Mouse (Mus musculus) midbrain, embryonic 12.5 days (tissue): ENCODE measurements around the gene Slc35b4. TPM values are rescaled to one million over a fixed set of nuclear protein-coding genes. Genes with fewer than 3 reads are reported as not detected.

Source experiments
- ATAC-seq: fragments of 200-750 bp; cut with Nextera tagmentation; 2 replicates; pipeline ENCODE4 v1.8.0; 2017; ENCODE audit warnings: low read depth, moderate TSS enrichment, moderate library complexity; ENCODE audit not compliant: low FRiP score
- H3K27ac ChIP-seq: fragments of 300-500 bp; sonication (generic); replicated peaks from 2 replicates; pipeline ENCODE4 v1.5.1; 2016; ENCODE audit warnings: mild to moderate bottlenecking
- H3K27me3 ChIP-seq: fragments of 300-500 bp; sonication (generic); 2 replicates; pipeline ENCODE4 v1.6.1; 2016; ENCODE audit warnings: mild to moderate bottlenecking
- H3K36me3 ChIP-seq: fragments of 300-500 bp; sonication (generic); 2 replicates; pipeline ENCODE4 v1.6.1; 2016
- H3K4me1 ChIP-seq: fragments of 300-500 bp; sonication (generic); 2 replicates; pipeline ENCODE4 v1.6.1; 2016
- H3K4me2 ChIP-seq: fragments of 300-500 bp; sonication (generic); replicated peaks from 2 replicates; pipeline ENCODE4 v1.6.1; 2016; ENCODE audit warnings: mild to moderate bottlenecking, moderate library complexity
- H3K4me3 ChIP-seq: fragments of 300-500 bp; sonication (generic); 2 replicates; pipeline ENCODE4 v1.5.1; 2016; ENCODE audit warnings: mild to moderate bottlenecking
- H3K9ac ChIP-seq: fragments of 300-500 bp; sonication (generic); replicated peaks from 2 replicates; pipeline ENCODE4 v1.6.1; 2016; ENCODE audit warnings: mild to moderate bottlenecking, moderate library complexity
- H3K9me3 ChIP-seq: fragments of 300-500 bp; sonication (generic); 2 replicates; pipeline ENCODE4 v1.6.1; 2016; ENCODE audit warnings: mild to moderate bottlenecking
- WGBS: fragments of 180-500 bp; shearing (Covaris S2); methylation state at CpG from one replicate; pipeline ENCODE4 v1.1.7; 2016; 5-methylcytosine and 5-hydroxymethylcytosine counted together
- polyA plus RNA-seq: library from polyadenylated mRNA; unstranded; fragments of >200 nt; fragmentation: Nextera tagmentation; extraction: Ambion mirVana; gene quantifications from 2 replicates; pipeline ENCODE4 v1.2.1, GENCODE M21; 2016

Gene Slc35b4
- polyA plus RNA-seq: 42.9 and 46.0 TPM in 2 replicates

- ATAC-seq: peak; percentile 100
- no peaks in the 10 kb centered on the region for H3K9me3 ChIP-seq
- H3K4me3 ChIP-seq: peak within 1 kb of the TSS; percentile 59
- H3K9ac ChIP-seq: peak within 1 kb of the TSS; percentile 63
- H3K36me3 ChIP-seq: no peaks in the 10 kb centered on the region
- under 1% methylated on average over 29 of the region's 29 CpGs for WGBS
- peaks cover 10% of the 10 kb centered on the region for H3K4me1 ChIP-seq
- peak within 1 kb of the TSS; percentile 60 for H3K4me2 ChIP-seq
- peak within 1 kb of the TSS; percentile 65 for H3K27ac ChIP-seq
- H3K27me3 ChIP-seq: no peaks in the 10 kb centered on the region
Measured at GRCm38 (mm10) chr6:34176864-34177247, at the start of gene Slc35b4. TSS of gene Slc35b4 (minus strand) at chr6:34177111.

GRCm38 (mm10) chr6:34225004-34225599, 48.2 kb upstream of the Slc35b4 start:
- whole genome bisulfite sequencing: 98% methylated on average over 3 of the region's 3 CpGs
- no peaks in the 10 kb centered on the region for H3K4me1 ChIP-seq

GRCm38 (mm10) chr6:34216450-34217319, 39.8 kb upstream of the Slc35b4 start:
- no peak overlapping the region for H3K4me2 ChIP-seq
- H3K9me3 ChIP-seq: no peaks in the 10 kb centered on the region
- no peaks in the 10 kb centered on the region for H3K4me1 ChIP-seq
- no peak overlapping the region for H3K4me3 ChIP-seq
- H3K36me3 ChIP-seq: no peaks in the 10 kb centered on the region
- 60% methylated on average over 9 of the region's 9 CpGs for WGBS
- H3K27ac ChIP-seq: no peak overlapping the region
- no peak for ATAC-seq
- H3K27me3 ChIP-seq: no peaks in the 10 kb centered on the region
- H3K9ac ChIP-seq: no peak overlapping the region

More at GRCm38 (mm10) chr6:34225004-34225599, 48.2 kb upstream of the Slc35b4 start:
- Histone ChIP-seq H3K4me2 (no peak overlapping the region), H3K36me3 (no peaks in the 10 kb centered on the region), H3K9ac (no peak overlapping the region), H3K27ac (no peak overlapping the region), H3K27me3 (0 out of 2 replicates have a peak, but pooled peaks cover 3% of the 10 kb centered on the region), H3K9me3 (peaks cover 8% of the 10 kb centered on the region), H3K4me3 (no peak overlapping the region)
- no peak for ATAC-seq

GRCm38 (mm10) chr6:34205754-34206153, 28.8 kb upstream of the Slc35b4 start:
- no peak for ATAC-seq
- 84% methylated on average over 3 of the region's 3 CpGs for WGBS
- no peaks in the 10 kb centered on the region for H3K9me3 ChIP-seq

GRCm38 (mm10) chr6:34204971-34205572, 28.2 kb upstream of the Slc35b4 start:
- H3K4me1 ChIP-seq: no peaks in the 10 kb centered on the region
- no peak overlapping the region for H3K9ac ChIP-seq
- no peak overlapping the region for H3K4me2 ChIP-seq
- WGBS: 76% methylated on average over 8 of the region's 8 CpGs
- H3K36me3 ChIP-seq: no peaks in the 10 kb centered on the region
- ATAC-seq: no peak
- no peaks in the 10 kb centered on the region for H3K9me3 ChIP-seq
- H3K27me3 ChIP-seq: no peaks in the 10 kb centered on the region
- H3K27ac ChIP-seq: no peak overlapping the region
- no peak overlapping the region for H3K4me3 ChIP-seq

More at GRCm38 (mm10) chr6:34205754-34206153, 28.8 kb upstream of the Slc35b4 start:
- no peaks in the 10 kb centered on the region for H3K36me3 ChIP-seq
- H3K4me3 ChIP-seq: no peak overlapping the region
- no peak overlapping the region for H3K4me2 ChIP-seq
- no peaks in the 10 kb centered on the region for H3K27me3 ChIP-seq
- H3K4me1 ChIP-seq: no peaks in the 10 kb centered on the region
- H3K27ac ChIP-seq: no peak overlapping the region
- no peak overlapping the region for H3K9ac ChIP-seq

- Histone ChIP-seq H3K9me3 (no peaks in the 10 kb centered on the region), H3K4me2 (no peak overlapping the region), H3K36me3 (no peaks in the 10 kb centered on the region), H3K4me3 (no peak overlapping the region), H3K4me1 (no peaks in the 10 kb centered on the region), H3K27me3 (no peaks in the 10 kb centered on the region), H3K9ac (no peak overlapping the region), H3K27ac (no peak overlapping the region)
- ATAC-seq: no peak
- 50% methylated on average over 7 of the region's 7 CpGs for WGBS
Measured at GRCm38 (mm10) chr6:34203503-34203902, 26.6 kb upstream of the Slc35b4 start.

- H3K4me2 ChIP-seq: no peak overlapping the region
- H3K27me3 ChIP-seq: no peaks in the 10 kb centered on the region
- H3K4me1 ChIP-seq: no peaks in the 10 kb centered on the region
- no peaks in the 10 kb centered on the region for H3K9me3 ChIP-seq
- H3K27ac ChIP-seq: peak overlapping the region; percentile 40; the same call in 1 of the 2 replicates
- H3K36me3 ChIP-seq: no peaks in the 10 kb centered on the region
- no peak overlapping the region for H3K9ac ChIP-seq
- no peak overlapping the region for H3K4me3 ChIP-seq
- no peak for ATAC-seq
- WGBS: 88% methylated on average over 1 of the region's 1 CpGs
Measured at GRCm38 (mm10) chr6:34194981-34195380, 18.1 kb upstream of the Slc35b4 start.

GRCm38 (mm10) chr6:34193708-34194475, 17.0 kb upstream of the Slc35b4 start:
- peak; percentile 86 for ATAC-seq
- H3K27me3 ChIP-seq: no peaks in the 10 kb centered on the region

GRCm38 (mm10) chr6:34191401-34191800, 14.5 kb upstream of the Slc35b4 start:
- H3K27ac ChIP-seq: no peak overlapping the region
- no peak overlapping the region for H3K4me3 ChIP-seq
- H3K27me3 ChIP-seq: no peaks in the 10 kb centered on the region
- no peaks in the 10 kb centered on the region for H3K36me3 ChIP-seq
- no peak overlapping the region for H3K9ac ChIP-seq
- H3K4me2 ChIP-seq: no peak overlapping the region
- no peak for ATAC-seq
- WGBS: 89% methylated on average over 8 of the region's 8 CpGs
- H3K4me1 ChIP-seq: peaks cover 11% of the 10 kb centered on the region; the same call in 1 of the 2 replicates
- peaks cover 9% of the 10 kb centered on the region for H3K9me3 ChIP-seq

More at GRCm38 (mm10) chr6:34193708-34194475, 17.0 kb upstream of the Slc35b4 start:
- Histone ChIP-seq H3K27ac (peak overlapping the region; percentile 40), H3K9me3 (peaks cover 5% of the 10 kb centered on the region; the same call in 1 of the 2 replicates), H3K4me1 (no peaks in the 10 kb centered on the region), H3K4me3 (no peak overlapping the region), H3K4me2 (no peak overlapping the region; the same call in 1 of the 2 replicates), H3K9ac (no peak overlapping the region), H3K36me3 (no peaks in the 10 kb centered on the region)
- WGBS: 37% methylated on average over 12 of the region's 12 CpGs

- peaks cover 11% of the 10 kb centered on the region; the same call in 1 of the 2 replicates for H3K4me1 ChIP-seq
- ATAC-seq: no peak
- H3K27ac ChIP-seq: no peak overlapping the region
- no peaks in the 10 kb centered on the region for H3K27me3 ChIP-seq
- 91% methylated on average over 3 of the region's 3 CpGs for WGBS
- no peak overlapping the region for H3K4me2 ChIP-seq
- peaks cover 11% of the 10 kb centered on the region for H3K9me3 ChIP-seq
- no peaks in the 10 kb centered on the region for H3K36me3 ChIP-seq
- H3K4me3 ChIP-seq: no peak overlapping the region
- no peak overlapping the region for H3K9ac ChIP-seq
Measured at GRCm38 (mm10) chr6:34189494-34189893, 12.6 kb upstream of the Slc35b4 start.

- Histone ChIP-seq H3K4me2 (no peak overlapping the region), H3K27ac (peak overlapping the region; percentile 60), H3K4me1 (peaks cover 11% of the 10 kb centered on the region; the same call in 1 of the 2 replicates), H3K9ac (no peak overlapping the region), H3K4me3 (no peak overlapping the region), H3K36me3 (no peaks in the 10 kb centered on the region), H3K9me3 (peaks cover 11% of the 10 kb centered on the region), H3K27me3 (no peaks in the 10 kb centered on the region)
- WGBS: 28% methylated on average over 7 of the region's 7 CpGs
- no peak for ATAC-seq
Measured at GRCm38 (mm10) chr6:34187986-34188599, 11.2 kb upstream of the Slc35b4 start.
